Mouse (Mus musculus): Measurements from ENCODE around the gene Enpp6. TPM values are rescaled to one million over a fixed set of nuclear protein-coding genes. Genes with fewer than 3 reads are reported as not detected.
A peak's percentile ranks its signal among the peaks of the same experiment; 100 is the strongest.
"Not testable (repeated sequence)": the region's sequence is repeated elsewhere in the genome, so short reads cannot be mapped to it uniquely, and the experiment has no call there.

Gene Enpp6
- polyA plus RNA-seq, 1 experiment, result 185 TPM

GRCm38 (mm10) chr8:47037405-47037804 lies 50.7 kb downstream of the Enpp6 start:
- 37% methylated on average over 5 of the region's 5 CpGs for WGBS
- Histone ChIP-seq H3K4me3 (ENCODE audit: insufficient read depth, low read depth, low read length) (no peak overlapping the region), H3K27me3 (replicated peaks; ENCODE audit: control insufficient read depth, insufficient read depth, low read length) (no peaks in the 10 kb centered on the region), H3K36me3 (ENCODE audit: control insufficient read depth, insufficient read depth, low read length) (no peaks in the 10 kb centered on the region), H3K4me1 (ENCODE audit: control insufficient read depth, insufficient read depth, low read length) (no peaks in the 10 kb centered on the region), H3K27ac (ENCODE audit: insufficient read depth, low read depth, low read length) (no peak overlapping the region)
- peak; percentile 7 for DNase-seq
- TF ChIP-seq POLR2A (IDR thresholded peaks at IDR 0.05; ENCODE audit: low read depth, low read length) (no peak), CTCF (conservative IDR thresholded peaks at IDR 0.05; ENCODE audit: insufficient read depth, insufficient read length, low read depth, low read length) (no peak)

- H3K4me1 ChIP-seq (ENCODE audit: control insufficient read depth, insufficient read depth, low read length); H3K27me3 ChIP-seq (replicated peaks; ENCODE audit: control insufficient read depth, insufficient read depth, low read length); DNase-seq; H3K4me3 ChIP-seq (ENCODE audit: insufficient read depth, low read depth, low read length); H3K27ac ChIP-seq (ENCODE audit: insufficient read depth, low read depth, low read length); H3K36me3 ChIP-seq (ENCODE audit: control insufficient read depth, insufficient read depth, low read length): not testable (repeated sequence)
- WGBS, result 91% methylated on average over 4 of the region's 4 CpGs
These were observed 53.5 kb downstream of the Enpp6 start for GRCm38 (mm10) chr8:47040215-47040614.

GRCm38 (mm10) chr8:47046340-47046739 lies 59.7 kb downstream of the Enpp6 start:
- Histone ChIP-seq H3K4me1 (ENCODE audit: control insufficient read depth, insufficient read depth, low read length) (no peaks in the 10 kb centered on the region), H3K4me3 (ENCODE audit: insufficient read depth, low read depth, low read length) (no peak overlapping the region), H3K27me3 (replicated peaks; ENCODE audit: control insufficient read depth, insufficient read depth, low read length) (no peaks in the 10 kb centered on the region), H3K36me3 (ENCODE audit: control insufficient read depth, insufficient read depth, low read length) (no peaks in the 10 kb centered on the region), H3K27ac (ENCODE audit: insufficient read depth, low read depth, low read length) (no peak overlapping the region)
- TF ChIP-seq POLR2A (IDR thresholded peaks at IDR 0.05; ENCODE audit: low read depth, low read length), result no peak
- no peak for DNase-seq
- 62% methylated on average over 4 of the region's 4 CpGs for WGBS

GRCm38 (mm10) chr8:47047146-47047545 lies 60.5 kb downstream of the Enpp6 start:
- H3K27me3 ChIP-seq (replicated peaks; ENCODE audit: control insufficient read depth, insufficient read depth, low read length), result no peaks in the 10 kb centered on the region
- no peak overlapping the region for H3K4me3 ChIP-seq (ENCODE audit: insufficient read depth, low read depth, low read length)
- no peak overlapping the region for H3K27ac ChIP-seq (ENCODE audit: insufficient read depth, low read depth, low read length)
- no peaks in the 10 kb centered on the region for H3K4me1 ChIP-seq (ENCODE audit: control insufficient read depth, insufficient read depth, low read length)
- peak; percentile 45 for DNase-seq
- no peaks in the 10 kb centered on the region for H3K36me3 ChIP-seq (ENCODE audit: control insufficient read depth, insufficient read depth, low read length)
- TF ChIP-seq CTCF (conservative IDR thresholded peaks at IDR 0.05; ENCODE audit: insufficient read depth, insufficient read length, low read depth, low read length), result no peak
- TF ChIP-seq POLR2A (IDR thresholded peaks at IDR 0.05; ENCODE audit: low read depth, low read length), result no peak
- WGBS, result 60% methylated on average over 2 of the region's 2 CpGs

GRCm38 (mm10) chr8:47048584-47048983 lies 61.9 kb downstream of the Enpp6 start:
- Histone ChIP-seq H3K27ac (ENCODE audit: insufficient read depth, low read depth, low read length) (no peak overlapping the region), H3K4me1 (ENCODE audit: control insufficient read depth, insufficient read depth, low read length) (no peaks in the 10 kb centered on the region), H3K27me3 (replicated peaks; ENCODE audit: control insufficient read depth, insufficient read depth, low read length) (no peaks in the 10 kb centered on the region), H3K36me3 (ENCODE audit: control insufficient read depth, insufficient read depth, low read length) (no peaks in the 10 kb centered on the region), H3K4me3 (ENCODE audit: insufficient read depth, low read depth, low read length) (no peak overlapping the region)
- 91% methylated on average over 10 of the region's 10 CpGs for WGBS
- no peak for DNase-seq
- TF ChIP-seq CTCF (conservative IDR thresholded peaks at IDR 0.05; ENCODE audit: insufficient read depth, insufficient read length, low read depth, low read length), result no peak
- TF ChIP-seq POLR2A (IDR thresholded peaks at IDR 0.05; ENCODE audit: low read depth, low read length), result no peak

GRCm38 (mm10) chr8:47052643-47053042 lies 66.0 kb downstream of the Enpp6 start:
- no peak for TF ChIP-seq CTCF (conservative IDR thresholded peaks at IDR 0.05; ENCODE audit: insufficient read depth, insufficient read length, low read depth, low read length)
- no peak for TF ChIP-seq POLR2A (IDR thresholded peaks at IDR 0.05; ENCODE audit: low read depth, low read length)
- H3K27me3 ChIP-seq (replicated peaks; ENCODE audit: control insufficient read depth, insufficient read depth, low read length), result no peaks in the 10 kb centered on the region
- WGBS, result 64% methylated on average over 3 of the region's 3 CpGs
- no peak for DNase-seq
- no peak overlapping the region for H3K4me3 ChIP-seq (ENCODE audit: insufficient read depth, low read depth, low read length)
- no peaks in the 10 kb centered on the region for H3K4me1 ChIP-seq (ENCODE audit: control insufficient read depth, insufficient read depth, low read length)
- no peak overlapping the region for H3K27ac ChIP-seq (ENCODE audit: insufficient read depth, low read depth, low read length)
- H3K36me3 ChIP-seq (ENCODE audit: control insufficient read depth, insufficient read depth, low read length), result no peaks in the 10 kb centered on the region

DNA sequence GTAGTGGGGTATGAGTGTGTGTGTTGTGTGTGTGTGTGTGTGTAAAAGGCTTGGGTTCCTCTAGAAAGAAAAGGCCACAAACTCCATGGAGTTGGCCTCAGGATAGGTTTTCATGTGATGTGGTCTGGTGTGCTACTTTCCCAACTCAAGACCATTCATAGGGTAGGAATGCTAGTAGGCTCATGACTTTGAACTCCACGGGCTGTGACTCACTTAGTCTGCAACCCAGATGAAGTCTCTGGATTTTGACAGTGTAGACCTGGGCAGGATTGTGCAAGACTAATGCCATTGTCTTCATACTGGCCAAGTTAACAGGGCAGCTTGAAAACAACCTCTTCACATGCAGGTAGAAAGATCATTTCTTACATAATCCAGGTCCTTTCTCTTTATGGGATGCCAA lies 69.4 kb downstream of the Enpp6 start:
- no peak for DNase-seq
- Histone ChIP-seq H3K4me1 (ENCODE audit: control insufficient read depth, insufficient read depth, low read length) (no peaks in the 10 kb centered on the region), H3K27ac (ENCODE audit: insufficient read depth, low read depth, low read length) (no peak overlapping the region), H3K36me3 (ENCODE audit: control insufficient read depth, insufficient read depth, low read length) (no peaks in the 10 kb centered on the region), H3K27me3 (replicated peaks; ENCODE audit: control insufficient read depth, insufficient read depth, low read length) (no peaks in the 10 kb centered on the region), H3K4me3 (ENCODE audit: insufficient read depth, low read depth, low read length) (no peak overlapping the region)
- TF ChIP-seq CTCF (conservative IDR thresholded peaks at IDR 0.05; ENCODE audit: insufficient read depth, insufficient read length, low read depth, low read length), result no peak
- no peak for TF ChIP-seq POLR2A (IDR thresholded peaks at IDR 0.05; ENCODE audit: low read depth, low read length)
- WGBS, result 87% methylated on average over 1 of the region's 1 CpGs

DNA sequence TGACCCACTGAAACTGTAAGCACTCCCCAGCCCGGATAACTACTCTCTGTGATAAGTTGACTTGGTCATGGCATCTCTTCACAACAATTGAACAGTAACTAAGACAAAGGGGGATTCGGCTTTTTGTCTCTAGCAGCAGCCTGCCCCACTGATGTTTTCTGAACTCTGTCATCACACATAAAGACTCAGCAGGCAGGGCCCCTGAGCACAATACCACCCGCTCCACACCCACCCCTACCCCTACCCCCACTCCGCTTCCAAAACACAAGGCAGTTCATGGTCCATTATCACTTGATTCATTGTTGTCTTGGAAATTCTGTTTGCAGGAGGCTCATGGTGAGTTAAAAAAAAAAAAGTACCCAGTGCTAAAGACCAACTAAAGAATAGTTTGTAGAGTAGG lies 71.8 kb downstream of the Enpp6 start:
- H3K27ac ChIP-seq (ENCODE audit: insufficient read depth, low read depth, low read length), result no peak overlapping the region
- WGBS, result 95% methylated on average over 4 of the region's 4 CpGs
- no peaks in the 10 kb centered on the region for H3K4me1 ChIP-seq (ENCODE audit: control insufficient read depth, insufficient read depth, low read length)
- H3K36me3 ChIP-seq (ENCODE audit: control insufficient read depth, insufficient read depth, low read length), result no peaks in the 10 kb centered on the region
- no peak overlapping the region for H3K4me3 ChIP-seq (ENCODE audit: insufficient read depth, low read depth, low read length)
- TF ChIP-seq POLR2A (IDR thresholded peaks at IDR 0.05; ENCODE audit: low read depth, low read length), result no peak
- no peak for TF ChIP-seq CTCF (conservative IDR thresholded peaks at IDR 0.05; ENCODE audit: insufficient read depth, insufficient read length, low read depth, low read length)
- DNase-seq, result no peak
- H3K27me3 ChIP-seq (replicated peaks; ENCODE audit: control insufficient read depth, insufficient read depth, low read length), result no peaks in the 10 kb centered on the region; the same call in 1 of the 2 replicates

Data from kidney, adult 2 months (tissue).